Mouse (Mus musculus) telencephalon, adult 2 months (tissue): ENCODE data around the gene Dph1.

Experiments used
- DNase-seq: peaks from one replicate; pipeline ENCODE4 v3.0.0-alpha.2; 2011; ENCODE audit warnings: low read depth, low spot score

The Dph1 gene

DNA sequence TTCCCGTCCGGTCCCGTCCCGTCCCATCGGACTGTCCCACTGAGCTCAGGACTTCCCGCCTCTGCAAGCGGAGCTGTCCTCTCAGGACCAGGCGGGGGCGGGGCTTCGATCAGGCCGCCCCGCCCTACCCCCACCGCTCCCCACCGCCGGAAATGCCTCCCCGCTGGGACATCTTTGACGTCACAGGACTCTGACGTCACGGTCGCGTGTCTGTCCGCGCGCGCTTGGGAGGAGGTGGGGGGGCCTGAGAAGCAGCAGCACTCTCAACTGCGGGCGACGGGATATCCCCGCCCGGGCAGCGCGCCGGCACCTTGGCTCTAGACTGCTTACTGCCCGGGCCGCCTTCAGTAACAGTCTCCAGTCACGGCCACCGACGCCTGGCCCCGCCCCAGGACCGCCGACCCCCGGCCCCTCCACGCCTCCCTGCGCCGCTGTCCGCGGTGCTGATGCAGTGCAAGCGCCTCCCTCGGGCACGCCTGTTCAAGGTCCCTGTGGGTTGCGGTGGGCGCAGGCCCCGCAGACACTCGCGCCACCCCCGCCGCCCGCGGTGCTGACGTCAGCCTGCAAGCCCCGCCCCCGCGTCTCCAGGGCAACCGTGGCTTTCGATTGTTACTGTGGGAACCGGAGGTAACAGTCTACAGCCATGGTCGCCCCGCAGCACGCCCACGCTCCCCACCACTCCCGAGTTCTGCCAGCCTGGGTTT, 17.8 kb downstream of the Dph1 start:
- DNase-seq, result peak; percentile 88

DNA sequence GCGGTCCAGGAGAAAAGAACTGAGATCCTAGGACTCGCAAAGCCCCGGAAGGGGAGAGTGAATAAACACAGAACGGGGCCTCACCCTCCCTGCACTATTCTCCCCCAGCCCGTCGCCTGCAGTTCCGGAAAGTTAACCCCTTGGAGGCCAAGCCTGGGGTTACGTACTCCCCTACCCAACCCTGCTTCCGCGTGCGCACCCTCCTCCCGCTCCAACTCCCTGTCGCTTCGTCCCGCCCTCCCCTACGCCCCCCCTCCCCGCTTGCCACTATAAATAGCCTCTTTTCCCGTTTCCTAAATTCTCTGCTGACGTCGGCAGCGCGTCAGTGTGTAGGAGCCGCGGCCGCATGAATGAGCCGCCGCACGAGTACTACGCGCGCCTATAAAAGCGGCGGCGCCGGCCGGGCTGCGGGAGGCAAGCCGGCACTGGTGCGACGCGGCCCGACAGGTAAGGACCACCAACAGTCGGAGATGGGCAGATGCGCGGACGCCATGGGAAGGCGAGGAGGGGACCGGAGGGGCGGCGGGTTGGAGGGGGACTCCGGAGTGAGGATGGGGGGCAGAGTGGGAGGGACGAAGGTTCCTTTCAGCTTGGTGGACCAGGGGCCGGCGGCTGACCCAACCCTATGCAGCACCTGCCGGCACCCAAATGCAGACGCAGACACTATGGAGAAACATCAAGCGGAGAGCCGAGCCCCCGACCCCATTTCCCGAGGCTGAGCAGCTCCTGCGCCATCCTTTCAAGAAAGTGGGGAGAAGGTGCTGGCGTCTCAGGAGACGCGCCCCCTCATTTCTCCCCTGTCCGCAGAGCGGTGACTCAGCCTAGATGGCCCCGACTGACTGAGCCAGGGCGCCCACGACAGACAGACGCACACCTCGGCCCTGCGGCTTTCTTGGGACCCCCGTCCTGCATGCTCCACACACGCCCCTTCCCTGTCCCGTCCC, 18.6 kb downstream of the Dph1 start:
- DNase-seq, result no peak

DNA sequence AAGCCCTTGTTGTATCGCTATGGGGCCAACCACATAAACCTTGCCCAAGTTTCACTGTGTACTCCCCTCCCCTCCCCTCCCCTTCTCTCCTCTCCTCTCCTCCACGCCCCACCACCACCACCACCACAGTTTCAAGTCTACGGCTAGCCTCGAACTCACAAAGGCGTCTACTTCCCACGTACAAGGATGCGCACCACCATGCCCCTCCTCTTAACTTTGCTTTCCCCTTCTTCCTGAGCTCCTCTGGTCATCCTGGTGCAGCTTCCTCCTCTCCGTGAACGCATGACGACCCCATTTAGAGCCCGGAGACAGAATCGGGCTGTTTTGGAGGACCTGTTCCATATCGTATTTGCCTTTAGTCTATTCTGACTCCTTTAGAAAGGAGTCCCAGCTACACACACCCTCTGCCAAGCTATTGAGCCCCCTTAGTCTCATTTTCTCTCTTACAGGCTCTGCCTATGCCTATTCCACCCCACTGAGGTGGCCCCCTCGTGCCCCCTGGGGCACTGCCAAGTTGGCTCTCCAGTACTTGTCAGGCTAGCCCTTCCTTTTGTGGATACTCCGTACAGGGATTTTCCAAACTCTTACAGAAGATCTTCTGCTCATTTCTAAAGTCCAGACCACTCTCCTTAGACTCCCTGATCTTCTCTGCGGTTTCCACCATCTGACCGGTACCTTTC, 19.7 kb downstream of the Dph1 start:
- no peak for DNase-seq

DNA sequence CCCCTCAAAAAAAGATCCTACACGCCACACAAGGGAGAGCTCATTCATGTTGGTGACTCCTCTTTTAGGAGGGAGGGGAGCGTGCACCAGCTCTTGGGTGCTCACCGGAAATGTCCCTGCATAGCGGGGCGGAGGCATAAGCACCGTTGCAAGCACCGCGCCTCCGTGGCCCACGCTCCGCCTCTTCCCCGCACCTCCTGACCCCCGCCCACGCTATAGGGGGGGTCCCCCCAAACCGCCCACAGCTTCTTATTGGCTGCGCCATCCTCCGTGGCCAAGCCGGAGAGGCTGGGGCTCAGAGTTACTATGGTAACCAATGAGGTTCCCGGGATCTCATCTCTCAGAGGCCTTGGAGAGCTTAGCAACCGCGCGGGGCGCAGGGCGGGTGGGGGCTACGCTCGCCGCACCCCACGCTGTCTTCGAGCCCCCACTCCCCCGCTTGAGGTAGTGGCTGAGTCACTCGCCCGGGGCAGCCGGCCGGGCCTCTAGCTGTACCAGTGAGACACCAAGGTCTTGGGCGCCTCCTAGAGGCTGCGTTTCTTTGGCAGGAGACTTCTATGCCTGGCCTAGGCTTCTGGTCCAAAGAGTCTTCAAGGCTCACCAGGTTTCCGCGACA, 20.8 kb downstream of the Dph1 start:
- no peak for DNase-seq

DNA sequence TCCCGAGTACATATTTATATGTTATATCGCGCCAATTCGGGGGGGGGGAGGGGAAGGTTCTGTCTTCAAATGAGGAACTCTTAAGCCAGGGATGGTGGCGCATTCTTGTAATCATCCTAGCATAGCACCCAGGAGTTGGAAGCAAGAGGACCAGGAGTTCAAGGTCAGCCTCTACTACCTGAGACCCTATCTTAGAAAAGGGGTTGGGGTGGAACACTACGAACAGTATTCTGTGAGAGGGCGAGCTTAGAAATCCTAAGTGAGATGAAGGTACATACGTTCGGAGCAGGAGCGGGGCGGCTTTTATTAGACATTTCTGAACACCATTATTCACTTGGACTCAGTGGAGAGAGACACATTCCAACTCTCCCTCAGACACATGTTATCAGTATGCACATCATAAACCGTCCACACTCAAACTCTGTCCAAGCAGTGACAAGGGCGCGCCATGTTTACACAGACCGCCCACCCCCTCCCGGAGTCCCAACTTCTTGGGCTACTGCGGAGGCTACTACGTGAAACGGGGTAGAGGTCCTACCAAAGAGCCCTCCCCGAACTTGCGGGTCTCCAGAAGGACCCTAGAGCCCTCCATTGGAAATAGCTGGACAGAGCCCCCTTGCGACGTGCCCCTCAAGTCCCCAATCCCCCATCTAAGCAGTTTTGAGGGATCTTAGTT, 21.5 kb downstream of the Dph1 start, which contains the start of gene Hic1:
Gene Hic1, minus strand, starts transcription at position 115 of the 676 bp plus-strand sequence.
- DNase-seq, result no peak

DNA sequence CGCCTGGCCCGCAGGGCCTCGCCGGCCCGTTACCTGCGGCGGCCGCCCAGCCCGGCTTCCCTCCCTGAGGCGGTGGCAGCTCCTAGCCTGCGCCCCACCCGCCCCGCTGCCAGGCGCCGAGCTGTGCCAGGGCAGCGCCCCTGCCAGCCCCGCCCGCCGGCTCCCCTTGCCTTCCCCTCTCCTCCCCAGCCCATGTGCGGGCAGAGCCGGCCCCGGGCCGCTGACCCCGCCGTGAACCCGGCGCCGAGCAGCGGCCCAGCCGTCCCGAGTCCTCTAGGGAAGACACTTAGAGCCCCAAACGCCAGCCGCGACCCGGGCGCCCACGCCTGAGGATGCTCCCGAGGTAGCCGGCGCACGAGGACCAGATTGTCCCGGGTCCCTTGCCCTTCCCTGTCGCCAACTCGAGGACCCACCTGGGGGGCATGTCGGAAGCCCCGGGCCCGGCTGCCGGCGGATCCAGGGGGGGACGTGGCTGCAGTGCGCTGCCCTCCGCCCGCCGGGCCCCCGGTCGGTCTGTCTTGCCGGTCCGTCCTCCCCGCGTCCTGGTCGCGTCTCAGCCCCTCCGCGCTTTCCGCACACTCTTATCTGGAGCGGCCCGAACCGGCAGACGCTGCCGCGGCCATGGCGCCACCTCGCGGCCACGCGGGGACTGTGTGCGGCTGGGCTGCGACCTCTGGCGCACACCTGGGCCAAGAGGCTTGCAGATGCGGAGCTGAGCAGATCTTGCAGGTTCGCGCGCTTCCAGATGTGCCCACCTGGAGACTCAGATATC, 22.3 kb downstream of the Dph1 start:
- no peak for DNase-seq

DNA sequence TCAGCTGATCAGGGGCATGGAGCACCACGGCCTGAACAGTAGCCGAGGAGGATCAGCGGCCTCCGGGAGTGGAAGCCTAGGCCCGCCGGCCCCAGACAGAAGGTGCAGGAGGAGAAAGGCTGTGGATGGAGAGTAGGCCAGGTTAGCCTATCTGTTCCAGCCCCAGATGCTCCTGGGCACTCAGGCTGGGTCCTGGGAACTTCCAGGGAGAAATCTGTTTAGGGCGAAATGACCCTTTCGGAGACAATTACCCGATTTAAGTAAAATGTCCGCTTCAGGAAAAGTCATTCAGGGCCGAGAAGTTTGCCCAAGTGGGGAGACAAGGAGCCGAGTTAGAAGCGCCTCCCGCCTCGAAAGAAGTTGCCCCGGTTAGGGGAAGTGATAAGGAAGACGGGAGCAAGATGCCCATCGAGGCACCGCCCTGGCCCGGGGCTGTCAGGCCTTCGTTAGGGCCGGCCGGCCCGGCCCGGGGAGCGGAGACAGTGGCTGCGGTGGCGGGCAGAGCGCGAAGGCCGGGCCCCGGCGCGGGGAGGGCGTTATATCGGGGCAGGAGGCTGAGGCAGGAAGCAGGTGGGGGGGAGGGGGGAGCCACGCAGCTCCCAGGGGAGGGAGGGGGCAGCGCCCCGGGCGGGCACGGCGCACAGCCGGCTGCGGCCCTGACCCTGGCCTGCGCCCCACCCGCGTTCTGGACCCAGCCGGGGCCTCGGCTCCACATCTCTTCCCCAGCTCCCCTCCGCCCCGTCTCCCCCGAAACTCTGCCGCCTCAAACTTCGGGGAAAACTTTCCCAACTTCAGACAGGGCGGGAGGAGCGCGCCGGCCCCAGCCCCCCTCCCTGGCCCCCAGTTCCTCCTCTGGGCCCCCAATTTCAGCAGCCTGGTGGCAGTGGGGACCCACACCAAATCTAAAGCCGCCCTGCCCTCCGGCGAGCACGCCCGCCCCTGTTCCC, 23.1 kb downstream of the Dph1 start:
- DNase-seq, result no peak

DNA sequence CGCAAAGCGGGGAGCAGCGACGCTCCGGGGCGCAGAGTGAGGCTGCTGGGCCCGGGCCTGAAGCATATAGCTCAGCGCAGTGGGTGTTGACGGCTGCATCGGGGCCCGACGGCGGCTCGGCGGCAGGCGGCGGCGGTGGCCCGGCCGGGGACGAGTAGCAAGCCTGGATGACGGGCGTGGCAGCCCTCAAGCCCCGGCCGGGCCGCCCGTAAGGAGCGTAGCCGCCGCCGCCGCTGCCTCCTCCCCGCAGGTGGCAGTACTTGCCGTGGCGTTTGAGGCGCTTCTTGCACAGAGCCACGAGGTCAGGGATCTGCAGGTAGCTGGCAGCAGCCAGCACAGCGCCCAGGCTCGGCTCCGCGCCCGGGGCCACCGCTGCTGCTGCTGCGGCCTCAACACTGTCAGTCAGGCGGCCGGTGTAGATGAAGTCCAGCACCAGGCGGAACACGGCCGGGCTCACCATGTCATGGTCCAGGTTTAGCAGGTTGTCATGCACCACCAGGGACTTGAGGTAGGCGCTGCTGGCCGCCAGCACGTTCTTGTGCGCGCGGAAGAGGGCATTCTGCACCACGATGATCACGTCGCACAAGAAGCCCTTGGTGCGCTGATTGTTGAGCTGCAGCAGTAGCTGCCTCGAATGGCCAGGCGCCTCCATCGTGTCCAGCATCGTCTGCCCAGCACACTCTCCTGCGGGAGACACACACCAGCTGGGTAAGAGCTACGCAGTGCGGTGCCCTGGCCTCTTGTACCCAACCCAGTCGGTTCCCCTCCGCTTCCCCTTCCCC, 24.0 kb downstream of the Dph1 start:
- no peak for DNase-seq

DNA sequence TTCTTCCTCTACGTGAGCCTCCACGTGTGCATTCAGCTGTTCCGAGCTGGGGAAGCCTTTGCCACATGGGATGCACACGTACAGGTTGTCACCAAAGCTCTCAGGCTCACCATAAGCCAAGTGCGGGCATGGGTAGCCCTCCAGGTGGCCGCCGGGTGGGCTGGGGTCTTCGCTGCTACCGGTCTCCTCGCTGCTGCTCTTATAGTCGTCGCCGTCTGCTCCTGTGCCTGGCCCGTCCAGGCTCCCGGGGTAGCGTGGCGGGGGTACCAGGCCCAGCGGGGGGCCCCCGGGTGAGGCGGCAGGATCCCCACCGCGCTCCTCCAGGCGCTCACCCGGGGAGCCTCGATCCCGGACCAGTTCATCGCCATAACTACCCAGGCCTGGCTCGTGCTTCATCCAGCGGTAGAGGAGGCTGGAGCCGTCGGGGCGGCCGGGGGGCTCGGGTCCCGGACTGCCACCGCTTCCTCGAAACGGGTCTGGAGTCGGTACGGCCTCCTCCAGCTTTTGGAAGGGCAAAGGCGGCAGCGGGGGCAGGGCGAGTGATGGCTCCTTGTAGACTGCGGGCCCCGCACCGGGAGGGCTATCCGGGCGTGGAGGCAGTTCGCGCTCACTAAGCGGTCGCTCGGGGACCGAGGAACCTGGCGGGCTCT, 24.7 kb downstream of the Dph1 start:
- no peak for DNase-seq

DNA sequence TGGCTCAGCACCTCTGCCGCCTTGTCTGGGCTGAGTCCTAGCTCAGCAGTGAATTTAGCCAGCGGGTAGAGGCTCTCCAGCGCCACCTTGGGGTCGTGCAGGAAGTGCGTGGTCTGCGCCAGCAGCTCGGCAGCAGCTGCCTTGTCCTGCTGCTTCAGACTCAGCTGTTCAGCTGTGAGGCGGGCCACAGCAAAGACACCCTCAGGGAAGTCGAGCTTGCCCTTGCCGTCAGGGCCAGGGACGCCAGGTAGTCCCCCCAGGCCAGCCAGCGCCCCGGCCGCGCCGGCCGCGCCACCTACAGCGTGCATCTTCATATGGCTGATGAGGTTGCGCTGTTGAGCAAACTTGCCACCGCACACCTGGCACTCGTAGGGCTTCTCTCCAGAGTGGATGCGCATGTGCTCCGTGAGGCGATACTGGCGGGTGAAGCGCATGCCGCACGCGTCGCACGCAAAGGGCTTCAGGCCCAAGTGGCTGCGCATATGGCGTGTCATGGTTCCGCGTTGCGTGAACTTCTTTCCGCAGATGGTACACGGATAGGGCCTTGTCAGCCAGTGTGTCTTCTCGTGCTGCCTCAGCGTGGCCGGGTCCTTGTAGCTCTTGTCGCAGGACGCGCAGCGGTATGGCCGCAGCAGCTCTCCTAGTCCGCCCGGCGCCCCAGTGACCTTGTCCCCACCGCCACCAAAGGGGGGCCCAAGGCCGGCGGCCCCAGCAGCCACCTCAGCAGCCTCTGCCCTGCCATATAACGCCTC, 25.4 kb downstream of the Dph1 start:
- no peak for DNase-seq

DNA sequence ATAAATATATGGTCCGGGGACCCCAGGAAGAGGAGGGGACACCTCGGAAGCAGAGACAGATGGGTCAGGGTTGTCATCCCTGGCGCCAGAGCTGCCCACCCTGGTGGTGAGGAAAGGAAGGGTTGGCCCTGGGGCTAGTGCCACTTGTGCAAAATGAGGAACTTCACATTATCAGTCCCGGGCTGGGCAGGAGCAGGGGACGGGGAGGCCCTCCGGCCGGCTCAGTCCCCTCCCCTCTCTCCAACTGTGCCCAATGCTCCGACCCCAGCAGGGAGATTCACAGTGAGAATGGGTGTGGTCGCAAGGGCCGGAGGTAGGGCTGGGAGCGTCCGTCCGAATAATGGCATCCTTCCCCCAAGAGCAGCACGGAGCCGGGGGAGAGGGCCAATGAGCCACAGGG, 26.3 kb downstream of the Dph1 start:
- DNase-seq, result no peak

DNA sequence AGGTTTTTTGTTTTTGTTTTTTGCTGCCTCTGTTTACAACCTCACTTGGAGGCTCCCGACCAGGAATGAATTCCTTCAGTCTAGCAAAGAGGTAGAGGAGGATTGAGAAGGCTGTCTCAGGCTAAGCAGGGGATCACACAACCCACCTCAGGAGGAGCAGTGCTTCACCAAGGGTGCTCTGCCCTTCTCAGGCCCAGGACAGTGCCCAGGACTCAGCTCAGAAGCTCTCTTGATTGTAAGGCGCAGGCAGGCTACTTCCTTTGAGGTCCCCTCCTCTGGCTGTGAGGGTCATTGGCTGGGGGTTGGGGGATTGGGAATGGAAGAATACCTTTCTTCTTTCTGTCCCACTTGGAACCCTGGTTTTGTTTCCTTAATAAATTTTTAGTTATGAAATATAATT, 27.0 kb downstream of the Dph1 start:
- no peak for DNase-seq

DNA sequence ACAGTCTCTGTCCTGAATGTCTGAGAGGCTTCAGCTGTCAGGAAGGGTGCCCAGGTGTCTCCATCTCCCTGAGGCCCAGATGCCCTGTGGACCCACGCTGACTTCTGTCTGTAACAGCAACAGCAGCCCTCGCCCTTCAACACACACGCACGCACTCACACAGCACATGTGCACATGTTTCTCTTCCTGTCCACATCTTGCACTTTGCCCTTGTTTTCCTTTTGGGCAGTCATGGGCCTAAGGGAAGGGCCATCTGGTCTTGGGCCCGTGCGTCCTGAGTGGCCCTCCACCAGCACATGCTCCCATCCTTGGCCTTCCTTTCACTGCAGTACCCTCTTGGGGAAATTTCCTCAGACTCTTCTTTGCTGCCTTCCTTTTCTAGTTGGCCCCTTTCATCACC, 27.7 kb downstream of the Dph1 start:
- no peak for DNase-seq

DNA sequence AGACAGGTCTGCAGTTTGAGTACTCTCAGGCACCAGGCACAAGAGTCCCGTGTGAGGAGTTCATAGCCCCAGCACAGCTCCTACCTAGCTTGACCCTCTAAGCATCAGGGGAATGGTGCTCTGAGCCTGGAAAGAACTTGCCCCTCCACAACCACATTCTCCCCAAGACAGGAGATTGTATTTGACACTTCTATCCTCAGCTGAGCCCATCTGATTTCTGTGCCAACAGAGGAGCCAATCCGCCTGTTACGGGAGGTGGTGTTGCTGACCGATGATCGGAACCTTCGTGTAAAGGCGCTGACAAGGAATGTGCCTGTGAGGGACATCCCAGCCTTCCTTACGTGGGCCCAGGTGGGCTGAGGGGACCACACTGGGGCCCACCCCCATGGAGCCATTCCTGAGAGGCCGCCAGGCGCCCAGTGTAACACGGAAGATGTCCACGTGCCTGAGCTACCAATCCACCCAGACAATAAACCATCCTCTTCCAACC, 28.4 kb downstream of the Dph1 start:
- DNase-seq, result no peak

DNA sequence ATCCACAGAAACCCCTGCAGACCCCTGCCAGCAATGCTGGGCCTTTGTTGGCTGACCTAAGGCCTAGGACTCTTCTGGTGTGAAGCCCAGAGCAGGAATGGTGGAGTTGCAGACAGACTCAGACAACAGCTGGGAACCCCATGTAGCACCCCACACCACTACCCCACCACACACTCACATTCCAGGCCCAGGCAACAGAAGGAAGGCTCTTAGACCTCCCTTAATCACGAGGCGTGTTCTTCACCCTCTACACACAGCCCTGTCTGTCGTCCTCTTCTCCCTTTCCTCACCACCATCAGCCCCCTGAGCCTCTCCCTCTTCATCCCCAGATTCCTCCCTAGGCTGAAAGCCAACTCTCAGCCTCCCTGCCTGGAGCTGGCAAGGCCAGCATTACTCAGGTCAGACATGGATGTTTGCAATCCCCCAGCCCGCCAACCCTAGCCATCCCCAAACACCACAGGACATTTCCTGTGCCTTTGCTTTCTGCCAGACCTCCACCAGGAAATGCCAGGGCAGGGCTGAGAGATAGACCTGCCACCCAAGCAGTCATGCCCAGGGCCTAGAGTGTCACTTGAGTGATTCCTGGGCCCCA, 29.5 kb downstream of the Dph1 start:
- no peak for DNase-seq

DNA sequence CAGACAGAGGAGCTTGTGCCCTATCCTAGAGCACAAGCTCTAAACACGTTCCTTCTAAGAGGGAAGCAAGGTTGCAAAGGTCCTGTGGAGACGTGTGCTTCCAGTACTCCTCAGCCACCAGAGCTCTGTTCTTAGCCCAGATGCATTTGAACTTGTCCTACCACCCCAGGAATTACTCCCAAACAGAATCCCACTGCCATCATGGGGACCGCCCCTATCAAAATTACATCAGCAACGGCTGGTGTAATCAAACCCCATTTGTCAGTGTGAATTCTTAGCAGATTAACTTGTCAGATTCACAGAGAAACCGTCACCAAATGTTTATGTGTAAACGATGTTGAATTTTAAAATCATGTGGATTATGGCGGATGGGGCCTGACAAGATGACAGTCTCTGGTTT, 30.1 kb downstream of the Dph1 start:
- no peak for DNase-seq

DNA sequence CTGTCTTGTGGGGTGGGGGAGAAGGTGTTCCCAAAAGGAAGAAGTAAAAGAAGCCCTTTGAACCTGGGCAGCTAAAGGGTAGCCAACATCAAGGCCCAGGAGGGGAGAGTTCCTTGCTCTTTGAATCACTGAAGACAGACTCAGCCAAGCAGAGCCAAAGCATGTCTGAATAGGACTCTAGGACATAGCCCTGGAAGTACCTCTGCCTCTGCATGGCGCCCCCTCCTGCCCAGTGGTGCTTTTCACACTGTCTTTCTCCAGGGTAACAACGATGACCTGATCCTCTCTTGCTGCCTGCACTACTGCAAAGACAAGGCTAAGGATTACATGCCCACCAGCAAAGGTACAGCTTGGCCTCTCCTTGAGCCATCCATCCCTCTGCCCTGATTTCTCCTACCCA, 31.5 kb downstream of the Dph1 start:
- no peak for DNase-seq
